Mouse (Mus musculus) liver, embryonic 14.5 days (tissue): Measurements from ENCODE around the gene Slc1a2. TPM values are rescaled to one million over a fixed set of nuclear protein-coding genes. Genes with fewer than 3 reads are reported as not detected.

ENCODE experiments used
- ATAC-seq: fragments of 200-750 bp; cut with Nextera tagmentation; 2 replicates; pipeline ENCODE4 v1.8.0; 2017; ENCODE audit warnings: moderate number of reproducible peaks, mild to moderate bottlenecking, moderate library complexity; ENCODE audit not compliant: insufficient read depth
- DNase-seq, 3 experiments: peaks; one replicate each; pipeline ENCODE4 v3.0.0-alpha.2; 2012 to 2013; ENCODE audit warnings: low read depth in 3 of 3, low spot score in 3 of 3
- H3K27ac ChIP-seq: fragments of 300-500 bp; sonication (generic); 2 replicates; pipeline ENCODE4 v1.5.1; 2014; ENCODE audit warnings: moderate library complexity, mild to moderate bottlenecking, control low read depth, inconsistent platforms
- H3K27me3 ChIP-seq: fragments of 300-500 bp; sonication (generic); 2 replicates; pipeline ENCODE4 v1.6.1; 2014; ENCODE audit warnings: mild to moderate bottlenecking, low read length, moderate library complexity; ENCODE audit not compliant: control insufficient read depth, insufficient read depth
- H3K36me3 ChIP-seq: fragments of 300-500 bp; sonication (generic); replicated peaks from 2 replicates; pipeline ENCODE4 v1.6.1; 2014; ENCODE audit warnings: low read depth; ENCODE audit not compliant: control insufficient read depth, insufficient read depth
- H3K4me1 ChIP-seq, 2 experiments: fragments of 200-500 bp in 1 of 2; fragments of 300-500 bp in 1 of 2; sonication (generic) in 1 of 2; replicated peaks; 2 replicates each; pipeline ENCODE4 v1.6.1; 2012 to 2014; ENCODE audit warnings: antibody characterized with exemption in 1 of 2, inconsistent platforms in 1 of 2, low read length in 1 of 2; ENCODE audit not compliant: control insufficient read depth in 2 of 2, insufficient read depth in 2 of 2
- H3K4me2 ChIP-seq: fragments of 300-500 bp; sonication (generic); 2 replicates; pipeline ENCODE4 v1.6.1; 2014; ENCODE audit warnings: low read depth, mild to moderate bottlenecking, control low read depth, moderate library complexity
- H3K4me3 ChIP-seq, 2 experiments: fragments of 200-500 bp in 1 of 2; fragments of 300-500 bp in 1 of 2; sonication (generic) in 1 of 2; 2 replicates each; pipeline ENCODE4 v1.5.1; 2012 to 2014; ENCODE audit warnings: low read depth in 2 of 2, low read length in 2 of 2, mild to moderate bottlenecking in 2 of 2, control low read depth in 1 of 2, inconsistent platforms in 1 of 2, moderate library complexity in 1 of 2; ENCODE audit not compliant: insufficient read depth in 1 of 2
- H3K9ac ChIP-seq: fragments of 300-500 bp; sonication (generic); replicated peaks from 2 replicates; pipeline ENCODE4 v1.6.1; 2014; ENCODE audit warnings: mild to moderate bottlenecking, control low read depth, moderate library complexity
- H3K9me3 ChIP-seq: fragments of 300-500 bp; sonication (generic); 2 replicates; pipeline ENCODE4 v1.6.1; 2016; ENCODE audit warnings: low read length, mixed read lengths; ENCODE audit not compliant: control insufficient read depth
- CTCF ChIP-seq: IDR thresholded peaks from 2 replicates; pipeline ENCODE4 v1.5.1; 2016; ENCODE audit warnings: antibody characterized with exemption, low read depth, control low read depth
- EP300 ChIP-seq: IDR thresholded peaks from 2 replicates; pipeline ENCODE4 v1.6.1; 2016; ENCODE audit warnings: antibody characterized with exemption, low read depth
- WGBS: fragments of 180-500 bp; shearing (Covaris S2); extraction: QIAGEN DNeasy Blood & Tissue Kit; methylation state at CpG from one replicate; pipeline ENCODE4 v1.1.7; 2014; ENCODE audit not compliant: insufficient replicate concordance; 5-methylcytosine and 5-hydroxymethylcytosine counted together
- polyA plus RNA-seq, 2 experiments: library from polyadenylated mRNA; depleted of rRNA in 1 of 2; stranded (reverse) in 1 of 2; unstranded in 1 of 2; fragments of >200 nt; fragmentation: Nextera tagmentation in 1 of 2; extraction: Ambion mirVana in 1 of 2; gene quantifications; 2 replicates each; pipeline versions ENCODE4 v1.2.1 to v1.2.3; 2012 to 2014

Gene Slc1a2
- polyA plus RNA-seq, 2 experiments: 0.29 to 1.0 TPM

- Histone ChIP-seq H3K27ac (no peak overlapping the region), H3K36me3 (no peaks in the 10 kb centered on the region), H3K9ac (no peak overlapping the region), H3K27me3 (peaks cover 26% of the 10 kb centered on the region), H3K4me1 (no peaks in the 10 kb centered on the region), H3K4me3 (no peak overlapping the region), H3K9me3 (no peaks in the 10 kb centered on the region), H3K4me2 (no peak overlapping the region)
- WGBS: 39% methylated on average over 9 of the region's 9 CpGs
- DNase-seq: no peak
- TF ChIP-seq EP300 (no peak), CTCF (no peak)
- no peak for ATAC-seq
These were observed 4.5 kb downstream of the Slc1a2 start for GRCm38 (mm10) chr2:102662911-102663310.

GRCm38 (mm10) chr2:102663339-102663738 is 4.9 kb downstream of the Slc1a2 start:
- Histone ChIP-seq H3K27me3 (peaks cover 22% of the 10 kb centered on the region), H3K9ac (no peak overlapping the region), H3K4me1 (no peaks in the 10 kb centered on the region), H3K4me3 (no peak overlapping the region), H3K4me2 (no peak overlapping the region), H3K36me3 (no peaks in the 10 kb centered on the region), H3K9me3 (no peaks in the 10 kb centered on the region), H3K27ac (no peak overlapping the region)
- WGBS: 45% methylated on average over 6 of the region's 6 CpGs
- TF ChIP-seq CTCF (no peak), EP300 (no peak)
- DNase-seq (no peak), ATAC-seq (no peak)

- 50% methylated on average over 3 of the region's 3 CpGs for WGBS
These were observed 5.4 kb downstream of the Slc1a2 start for GRCm38 (mm10) chr2:102663865-102664264.

GRCm38 (mm10) chr2:102667981-102668380 is 9.5 kb downstream of the Slc1a2 start:
- no peaks in the 10 kb centered on the region for H3K4me1 ChIP-seq
- no peak overlapping the region for H3K9ac ChIP-seq
- H3K27ac ChIP-seq: no peak overlapping the region
- no peaks in the 10 kb centered on the region for H3K27me3 ChIP-seq
- no peak overlapping the region for H3K4me3 ChIP-seq
- ATAC-seq: no peak
- H3K4me2 ChIP-seq: no peak overlapping the region
- no peaks in the 10 kb centered on the region for H3K36me3 ChIP-seq
- no peak for TF ChIP-seq EP300
- TF ChIP-seq CTCF: no peak
- no peaks in the 10 kb centered on the region for H3K9me3 ChIP-seq
- WGBS: 59% methylated on average over 6 of the region's 6 CpGs
- DNase-seq: no peak

More at GRCm38 (mm10) chr2:102663865-102664264, 5.4 kb downstream of the Slc1a2 start:
- Histone ChIP-seq H3K4me3 (no peak overlapping the region), H3K27me3 (peaks cover 17% of the 10 kb centered on the region), H3K9me3 (no peaks in the 10 kb centered on the region), H3K27ac (no peak overlapping the region), H3K4me1 (no peaks in the 10 kb centered on the region), H3K36me3 (no peaks in the 10 kb centered on the region), H3K9ac (no peak overlapping the region), H3K4me2 (no peak overlapping the region)
- no peak for TF ChIP-seq EP300
- TF ChIP-seq CTCF: no peak
- ATAC-seq (no peak), DNase-seq (no peak)

- Histone ChIP-seq H3K4me2 (no peak overlapping the region), H3K27me3 (no peaks in the 10 kb centered on the region), H3K9me3 (no peaks in the 10 kb centered on the region), H3K4me1 (no peaks in the 10 kb centered on the region), H3K27ac (no peak overlapping the region), H3K9ac (no peak overlapping the region), H3K36me3 (no peaks in the 10 kb centered on the region), H3K4me3 (no peak overlapping the region)
- no peak for TF ChIP-seq EP300
- DNase-seq (no peak), ATAC-seq (no peak)
- 26% methylated on average over 6 of the region's 6 CpGs for WGBS
These were observed 11.1 kb downstream of the Slc1a2 start for GRCm38 (mm10) chr2:102669580-102669979.
